Mouse (Mus musculus) neural tube, embryonic 10.5 days (tissue): ENCODE measurements around the gene Gm10382.
A peak's percentile ranks its signal among the peaks of the same experiment; 100 is the strongest.
"Not testable (repeated sequence)": the region's sequence is repeated elsewhere in the genome, so short reads cannot be mapped to it uniquely, and the experiment has no call there.

Experiments
- DNase-seq: peaks from one replicate; pipeline ENCODE4 v3.0.0-alpha.2; 2017; ENCODE audit warnings: low spot score; ENCODE audit errors: extremely low spot score

The Gm10382 gene

DNA sequence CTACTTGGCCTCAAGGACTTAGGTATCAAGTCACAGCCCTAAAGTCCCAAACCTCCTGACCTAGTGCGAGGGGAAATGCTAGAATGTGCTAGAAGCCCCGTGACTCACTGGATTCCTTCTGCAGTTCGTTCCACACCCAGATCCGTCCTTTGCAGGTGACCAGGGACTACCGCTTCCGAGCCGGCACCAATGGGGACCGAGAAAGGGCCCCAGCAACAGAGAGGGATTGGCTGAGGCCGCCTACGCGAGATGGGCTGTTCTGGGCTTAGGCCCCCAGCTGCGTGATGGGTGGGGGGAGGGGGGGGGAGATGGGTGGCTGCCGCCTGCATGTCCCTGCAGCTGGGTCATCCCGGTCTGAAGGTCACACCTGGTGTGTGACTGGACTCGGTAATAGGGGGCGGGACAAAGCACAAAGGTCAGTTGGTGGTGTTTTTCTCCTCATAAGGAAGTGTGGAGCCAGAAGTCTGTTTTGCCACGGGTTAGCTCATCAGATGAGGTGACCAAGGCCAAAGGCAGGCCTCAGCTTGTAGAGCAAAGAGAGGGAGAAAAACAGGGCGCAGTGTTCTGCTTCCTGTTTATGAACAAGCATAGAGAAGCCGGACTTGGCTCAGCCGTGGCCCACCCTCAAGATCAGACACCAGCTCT lies 4.0 kb downstream of the Gm10382 start:
- peak; percentile 94 for DNase-seq

DNA sequence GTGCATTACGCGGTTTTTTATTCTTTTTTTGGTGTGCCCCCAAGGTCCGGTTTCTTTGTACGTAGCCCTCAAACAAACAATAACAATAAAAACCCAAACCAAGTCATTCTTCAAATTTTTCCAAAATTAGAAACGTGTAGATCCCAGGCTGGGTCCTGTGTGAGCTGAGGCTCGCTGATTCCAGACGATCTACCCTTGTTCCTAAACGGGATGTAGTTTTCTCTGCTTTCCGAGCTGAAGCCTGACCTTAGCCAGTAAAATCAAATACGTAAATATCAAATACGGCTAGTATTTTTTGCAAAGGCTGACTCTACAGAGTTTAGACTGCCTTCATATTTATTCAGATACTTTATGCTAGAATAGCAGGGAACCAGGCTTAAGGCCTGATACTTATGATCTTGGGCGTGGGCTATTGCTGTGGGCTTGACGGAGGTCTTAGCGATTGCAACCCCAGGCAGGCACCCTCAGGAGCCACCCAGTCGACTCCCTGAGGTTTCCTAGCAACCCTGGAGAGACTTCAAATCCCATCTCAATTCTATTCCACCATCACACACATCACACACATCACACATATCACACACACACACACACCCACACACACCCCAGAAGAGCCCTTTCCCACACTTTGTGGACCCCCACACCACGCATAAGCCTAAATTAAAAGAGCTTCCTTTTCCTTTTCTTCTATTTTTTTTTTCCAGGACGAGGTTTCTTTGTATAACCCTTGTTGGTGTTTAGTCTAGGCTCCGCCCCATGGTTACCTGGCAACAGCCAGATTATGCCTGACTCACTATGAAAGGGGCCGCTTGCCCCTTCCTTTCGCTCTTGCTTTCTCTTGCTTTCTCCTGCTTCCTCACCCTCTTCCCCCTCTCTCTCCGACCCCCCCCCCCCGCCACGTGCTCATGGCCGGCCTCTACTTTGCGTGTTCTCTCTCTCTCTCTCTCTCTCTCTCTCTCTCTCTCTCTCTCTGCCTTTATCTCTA lies 4.8 kb downstream of the Gm10382 start:
- peak; percentile 85 for DNase-seq

DNA sequence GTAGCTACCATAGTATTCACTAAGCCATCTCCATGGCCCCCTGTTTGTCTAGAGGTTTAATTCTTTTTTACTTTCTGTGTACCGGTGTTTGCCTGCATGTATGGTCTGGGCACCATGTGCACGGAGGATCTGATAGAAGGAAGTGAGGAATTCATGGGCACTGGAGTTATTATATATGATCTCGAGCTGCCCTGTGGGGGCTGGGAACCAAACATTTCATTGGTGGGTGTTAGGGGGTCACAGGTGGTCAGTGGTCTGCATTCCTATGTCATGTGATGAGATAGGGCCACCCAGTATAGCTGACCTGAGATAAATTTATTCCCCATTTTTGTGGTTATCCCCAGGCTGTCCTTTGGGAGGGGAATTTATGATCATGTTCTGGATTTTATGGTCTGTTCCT lies 5.9 kb downstream of the Gm10382 start:
- no peak for DNase-seq

DNA sequence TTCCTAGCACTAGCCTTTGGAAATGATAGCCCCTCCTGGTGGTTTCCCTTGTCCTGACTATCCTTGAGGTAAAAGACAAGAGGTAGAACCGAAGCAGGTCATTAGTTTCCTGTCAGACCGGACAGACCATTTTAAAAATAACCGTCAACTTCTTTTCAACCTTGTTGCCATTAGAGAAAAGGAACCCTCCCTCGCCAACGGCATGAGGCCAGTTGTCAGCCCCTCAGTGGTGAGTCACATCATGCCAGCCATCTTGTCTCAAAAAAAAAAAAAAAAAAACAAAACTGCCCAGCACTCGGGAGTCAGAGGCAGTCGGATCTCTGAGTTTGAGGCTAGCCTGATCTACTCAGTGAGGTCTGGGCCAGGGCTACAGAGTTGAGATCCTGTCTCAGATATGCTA lies 11.8 kb downstream of the Gm10382 start:
- no peak for DNase-seq

DNA sequence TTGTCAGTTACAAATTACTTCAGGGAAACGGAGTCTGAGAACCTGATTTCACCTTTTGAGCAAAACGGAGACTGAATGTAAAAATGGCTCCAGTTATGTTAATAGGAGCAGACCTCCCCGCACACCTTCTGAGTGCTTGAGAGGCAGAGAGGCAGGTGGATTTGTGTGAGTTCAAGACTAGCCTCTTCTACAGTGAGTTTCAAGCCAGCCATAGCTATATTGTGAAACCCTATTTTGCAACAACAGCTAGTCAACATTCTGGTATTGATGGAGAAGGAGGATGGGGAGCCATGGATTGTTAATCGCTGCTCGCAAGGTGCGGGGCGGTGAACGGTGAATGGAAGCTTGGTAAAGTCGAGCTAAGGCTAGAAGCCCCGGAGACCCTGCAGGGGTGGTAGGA lies 13.4 kb downstream of the Gm10382 start:
- no peak for DNase-seq

DNA sequence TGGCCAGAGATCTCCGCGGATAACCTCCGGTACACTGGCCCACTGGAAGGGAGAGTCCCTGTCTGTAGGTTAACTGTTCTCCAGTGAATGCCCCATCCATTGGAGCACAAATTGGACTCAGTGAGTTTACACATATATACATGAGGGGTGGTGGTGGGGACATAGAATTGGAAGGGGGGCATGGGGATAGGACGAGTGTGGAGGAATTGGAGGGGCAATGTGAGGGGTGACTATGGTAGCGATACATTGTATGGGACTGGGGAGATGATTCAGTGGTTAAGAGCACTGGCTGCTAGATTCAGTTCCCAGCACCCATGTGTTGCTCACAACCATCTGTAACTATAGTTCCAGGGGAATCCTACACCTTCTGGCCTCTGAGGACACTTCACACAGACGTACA lies 13.9 kb downstream of the Gm10382 start:
- DNase-seq, result no peak

DNA sequence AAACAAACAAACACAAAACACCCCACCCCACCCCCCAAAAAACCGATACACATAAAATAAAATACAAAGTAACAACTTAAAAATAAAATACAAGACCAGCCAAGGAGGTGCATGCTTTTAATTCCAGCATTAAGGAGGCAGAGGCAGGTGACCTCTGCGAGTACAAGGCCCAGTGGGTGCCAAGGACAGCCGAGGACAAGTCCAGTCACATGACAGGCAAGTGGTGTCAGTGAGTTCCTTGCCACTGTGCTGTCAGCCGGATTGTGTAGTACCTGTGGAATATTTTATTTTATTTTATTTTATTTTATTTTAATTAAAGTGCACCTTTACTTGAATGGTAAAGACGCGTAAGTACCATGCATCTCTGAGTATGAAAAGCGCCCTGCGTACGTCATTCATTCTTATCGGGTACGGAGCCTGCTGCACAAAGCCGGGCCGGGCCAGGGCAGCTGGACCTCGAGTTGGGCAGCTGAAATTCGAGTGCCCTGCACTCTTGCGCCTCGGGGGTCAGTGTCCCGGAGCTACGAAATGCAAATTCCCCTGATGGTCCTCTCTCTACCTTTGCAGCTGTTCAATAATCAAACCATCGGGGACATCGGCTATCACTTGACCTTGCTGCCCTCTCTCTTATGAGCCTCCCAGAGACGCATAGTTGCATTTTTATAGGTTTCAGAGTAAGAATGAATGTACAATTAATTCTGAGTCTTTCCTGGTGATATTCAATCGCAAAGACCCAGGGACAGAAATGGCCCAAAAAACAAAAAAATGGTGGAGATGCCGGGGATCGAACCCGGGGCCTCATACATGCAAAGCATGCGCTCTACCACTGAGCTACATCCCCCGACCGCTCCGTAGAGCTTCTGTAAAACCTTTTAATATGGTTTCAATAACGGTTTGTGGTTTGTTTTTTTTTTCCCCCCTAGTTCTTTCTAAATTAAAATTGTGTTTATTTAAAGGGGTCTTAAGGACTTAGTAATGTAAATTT lies 14.7 kb downstream of the Gm10382 start:
- peak; percentile 78 for DNase-seq

DNA sequence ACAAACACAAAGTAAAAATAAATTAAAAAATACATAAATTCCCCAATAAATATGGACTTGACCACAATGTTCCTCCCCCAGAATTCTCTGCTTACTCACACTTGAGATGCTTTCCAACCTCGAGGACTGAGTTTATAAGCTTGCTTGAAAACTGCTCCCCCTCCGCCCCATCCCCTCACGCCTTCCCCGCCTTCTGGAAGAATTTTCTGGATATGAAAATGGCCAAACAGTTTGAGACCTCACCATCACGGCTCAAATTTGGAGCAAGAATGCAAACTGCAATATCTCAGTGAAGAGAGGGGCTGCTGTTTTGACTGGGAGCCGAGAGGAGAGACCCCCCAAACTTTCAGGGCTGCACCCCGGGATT lies 15.4 kb downstream of the Gm10382 start:
- DNase-seq, result no peak

DNA sequence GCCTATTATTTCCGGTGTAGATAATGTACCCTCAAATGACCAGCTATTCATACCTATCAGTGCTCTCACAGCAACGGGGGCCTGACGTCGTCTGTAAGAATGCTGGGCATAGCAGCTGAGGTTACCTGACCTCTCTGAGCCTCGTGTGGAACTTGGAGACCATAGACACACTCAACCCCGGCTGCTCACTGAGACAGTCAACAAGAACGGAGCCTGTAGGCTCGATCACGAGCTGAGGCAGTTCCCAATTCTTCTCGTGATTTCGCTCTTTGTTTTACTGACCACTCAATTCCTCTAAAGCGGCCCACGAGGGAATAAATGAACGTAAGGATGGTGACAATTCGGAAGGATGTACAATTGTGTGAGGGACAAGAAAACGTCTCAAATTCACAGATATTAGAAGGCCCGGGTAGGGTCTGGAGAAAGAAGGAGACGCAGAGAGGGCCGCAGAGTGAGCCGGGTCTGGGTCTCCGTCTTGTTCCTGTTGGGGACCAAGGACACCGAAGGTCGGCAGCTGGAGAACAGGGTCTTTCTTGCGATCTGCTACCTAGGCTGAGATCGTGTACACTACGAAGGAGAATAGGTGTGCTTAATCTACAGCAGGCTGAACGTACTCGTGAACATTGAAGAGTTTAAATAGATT lies 15.9 kb downstream of the Gm10382 start:
- peak; percentile 87 for DNase-seq

DNA sequence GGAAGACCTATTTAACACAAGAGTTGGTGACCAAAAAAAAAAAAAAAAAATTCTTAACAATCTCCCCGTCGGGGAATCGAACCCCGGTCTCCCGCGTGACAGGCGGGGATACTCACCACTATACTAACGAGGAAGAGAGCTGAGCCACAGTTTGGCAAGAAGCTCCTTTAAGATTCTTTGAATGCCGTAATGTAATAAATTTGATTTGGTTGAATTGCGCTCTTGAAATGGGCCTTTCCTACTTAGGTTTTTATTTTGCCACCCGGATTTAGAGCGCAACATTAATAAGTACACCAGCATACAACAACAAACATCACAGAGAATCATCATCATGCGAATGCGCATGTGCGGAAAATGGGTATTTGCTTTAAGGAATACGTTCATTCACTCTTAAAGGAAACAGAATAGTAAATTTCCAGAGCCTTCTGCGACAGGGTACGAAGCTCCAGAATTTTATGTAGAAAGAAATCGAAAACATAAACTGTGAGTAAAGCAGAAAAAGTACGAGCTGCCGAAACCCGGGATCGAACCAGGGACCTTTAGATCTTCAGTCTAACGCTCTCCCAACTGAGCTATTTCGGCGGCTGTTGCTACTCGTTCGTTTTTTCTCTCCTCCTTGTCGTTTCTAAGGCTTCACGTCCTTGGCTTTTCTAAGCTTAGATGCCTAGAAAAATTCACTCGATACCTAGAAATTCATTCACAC lies 16.6 kb downstream of the Gm10382 start:
- DNase-seq, result peak; percentile 94

DNA sequence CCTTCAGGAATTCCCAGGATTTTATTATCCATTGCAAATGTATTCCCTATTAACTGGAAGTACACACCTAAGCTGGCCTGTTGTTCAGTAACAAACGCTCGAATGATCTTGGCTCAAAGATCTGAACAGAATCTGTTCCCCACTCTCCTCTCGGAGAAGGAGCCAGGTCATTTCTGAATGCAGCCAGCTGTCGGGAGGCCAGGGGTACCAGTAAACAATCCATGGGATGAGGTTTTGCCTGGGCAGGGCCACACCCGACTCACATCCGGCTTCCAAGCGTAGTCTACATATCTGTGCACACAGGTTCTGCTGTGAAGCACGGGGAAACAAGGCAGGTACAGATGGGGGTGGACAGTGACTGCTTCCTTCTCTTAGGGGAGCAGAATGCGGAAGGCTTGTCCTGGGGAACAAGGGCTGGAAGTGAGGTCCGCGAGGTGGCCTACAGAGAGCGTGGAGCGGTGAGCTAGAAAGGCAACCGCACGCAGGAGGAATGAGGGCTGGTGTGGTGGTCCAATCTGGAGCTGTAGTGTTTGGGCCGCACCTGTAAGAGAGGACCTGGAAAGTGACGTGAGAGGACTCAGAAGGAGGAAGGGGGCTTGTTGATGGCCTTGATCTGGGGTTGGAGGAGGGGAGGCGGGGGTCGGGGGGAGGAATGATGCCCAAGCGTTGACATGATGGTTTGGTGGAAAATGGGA lies 17.3 kb downstream of the Gm10382 start:
- peak; percentile 81 for DNase-seq

DNA sequence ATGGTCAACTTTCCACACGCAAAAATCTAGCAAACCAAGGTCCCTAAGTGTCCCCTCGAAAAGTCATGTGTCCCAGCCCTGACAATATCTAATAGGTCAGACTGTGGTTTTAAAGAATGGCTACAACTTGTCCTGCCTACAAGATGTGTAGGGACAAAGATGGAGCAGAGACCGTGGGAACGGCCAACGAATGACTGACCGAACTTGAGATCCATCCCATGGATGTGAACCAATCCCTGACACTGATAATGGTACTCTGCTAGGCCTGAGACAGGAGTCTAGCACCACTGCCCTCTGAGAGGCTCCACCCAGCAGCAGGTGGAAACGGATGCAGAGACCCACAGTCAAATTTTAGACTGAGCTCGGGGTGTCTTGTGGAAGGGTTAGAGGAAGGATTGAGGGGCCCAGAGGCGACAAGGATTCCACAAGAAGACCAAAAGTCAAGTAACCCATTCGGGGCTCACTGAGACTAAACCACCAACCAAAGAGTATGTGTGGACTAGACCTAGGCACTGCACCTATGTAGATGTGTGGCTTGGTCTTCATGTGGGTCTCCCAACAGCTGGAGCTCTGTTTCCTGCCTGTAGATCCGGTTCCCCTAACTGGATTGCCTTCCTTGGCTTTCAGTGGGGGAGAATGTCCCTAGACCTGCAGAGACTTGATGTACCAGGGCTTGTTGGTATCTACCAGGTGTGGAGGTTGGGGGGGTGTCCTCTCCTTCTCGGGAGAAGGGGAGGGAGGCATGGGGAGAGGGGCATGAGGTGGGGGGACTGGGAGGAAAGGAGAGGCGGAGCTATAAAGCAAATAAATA lies 18.1 kb downstream of the Gm10382 start:
- DNase-seq, result no peak

DNA sequence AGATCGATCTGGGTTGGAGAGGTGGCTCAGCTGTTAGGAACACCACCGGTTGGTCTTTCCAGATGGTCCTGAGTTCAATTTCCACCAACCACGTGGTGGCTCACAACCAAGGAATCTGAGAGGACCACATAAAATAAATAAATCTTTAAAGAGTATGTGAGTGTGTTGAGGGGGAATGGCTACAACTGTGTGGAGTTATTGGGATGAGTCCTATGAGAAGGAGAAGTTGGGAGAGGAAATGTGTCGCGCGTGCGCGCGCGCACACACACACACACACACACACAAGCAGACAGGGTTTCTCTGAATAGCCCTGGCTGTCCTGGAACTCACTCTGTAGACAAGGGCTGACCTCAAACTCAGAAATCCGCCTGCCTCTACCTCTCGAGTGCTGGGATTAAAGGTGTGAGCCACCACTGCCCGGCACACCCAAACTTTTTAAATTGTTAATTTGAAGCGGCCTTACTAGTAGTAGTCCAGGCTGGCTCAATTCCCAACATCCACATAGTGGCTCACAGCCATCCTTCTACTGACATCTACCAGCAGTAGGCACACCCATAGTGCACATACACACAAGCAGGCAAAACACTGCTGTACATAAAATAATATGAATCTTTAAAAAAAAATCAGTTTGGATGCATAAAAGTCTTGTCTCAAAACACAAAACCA lies 18.9 kb downstream of the Gm10382 start:
- DNase-seq, result no peak

DNA sequence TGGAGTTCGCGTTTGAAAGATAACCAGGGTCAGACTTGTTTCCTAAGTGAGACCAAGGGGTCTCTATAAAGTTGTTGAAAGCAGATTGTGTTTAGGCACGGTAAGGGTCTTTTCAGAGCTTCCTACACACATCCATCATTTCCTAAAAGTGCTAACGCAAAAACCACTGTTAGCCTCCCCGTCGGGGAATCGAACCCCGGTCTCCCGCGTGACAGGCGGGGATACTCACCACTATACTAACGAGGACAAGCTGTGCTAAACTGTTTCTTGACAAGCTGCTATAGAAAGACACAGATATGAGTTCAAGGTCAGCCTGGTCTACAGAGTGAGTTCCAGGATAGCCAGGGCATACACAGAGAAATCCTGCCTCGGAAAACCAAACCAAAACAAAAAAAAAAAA lies 19.7 kb downstream of the Gm10382 start:
- DNase-seq, result peak; percentile 89

DNA sequence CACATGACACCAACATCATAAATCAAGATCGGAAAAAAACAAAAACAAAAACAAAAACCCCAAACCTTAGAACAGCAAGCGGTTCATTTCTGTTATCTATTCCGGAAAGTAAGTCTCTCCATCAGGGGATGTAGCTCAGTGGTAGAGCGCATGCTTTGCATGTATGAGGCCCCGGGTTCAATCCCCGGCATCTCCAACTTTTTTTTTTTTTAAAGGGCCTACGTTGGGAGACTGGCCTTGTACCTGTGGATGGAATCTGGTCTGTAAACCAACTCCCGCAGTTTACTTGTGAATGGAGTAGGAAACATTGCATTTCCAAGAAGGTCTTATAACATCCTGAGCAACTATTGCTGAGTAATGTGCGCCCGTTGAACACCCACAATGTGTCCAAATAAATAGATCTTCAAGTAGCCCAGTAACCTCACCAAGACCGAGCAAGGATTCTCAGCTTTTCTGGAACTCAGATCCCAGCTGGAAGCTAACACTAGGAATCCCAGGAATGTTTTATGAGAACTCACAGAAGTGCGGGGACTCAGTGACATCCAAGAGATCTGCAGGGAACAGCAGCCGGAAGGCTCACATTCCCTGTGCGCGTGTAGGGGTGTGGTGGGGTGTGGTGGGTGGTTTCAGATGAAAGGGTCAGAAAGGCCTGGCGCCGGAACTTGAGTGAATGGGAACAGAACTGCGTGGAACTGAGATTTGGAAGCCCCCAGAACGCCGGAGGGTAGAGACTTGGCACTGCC lies 20.4 kb downstream of the Gm10382 start:
- DNase-seq, result peak; percentile 77

DNA sequence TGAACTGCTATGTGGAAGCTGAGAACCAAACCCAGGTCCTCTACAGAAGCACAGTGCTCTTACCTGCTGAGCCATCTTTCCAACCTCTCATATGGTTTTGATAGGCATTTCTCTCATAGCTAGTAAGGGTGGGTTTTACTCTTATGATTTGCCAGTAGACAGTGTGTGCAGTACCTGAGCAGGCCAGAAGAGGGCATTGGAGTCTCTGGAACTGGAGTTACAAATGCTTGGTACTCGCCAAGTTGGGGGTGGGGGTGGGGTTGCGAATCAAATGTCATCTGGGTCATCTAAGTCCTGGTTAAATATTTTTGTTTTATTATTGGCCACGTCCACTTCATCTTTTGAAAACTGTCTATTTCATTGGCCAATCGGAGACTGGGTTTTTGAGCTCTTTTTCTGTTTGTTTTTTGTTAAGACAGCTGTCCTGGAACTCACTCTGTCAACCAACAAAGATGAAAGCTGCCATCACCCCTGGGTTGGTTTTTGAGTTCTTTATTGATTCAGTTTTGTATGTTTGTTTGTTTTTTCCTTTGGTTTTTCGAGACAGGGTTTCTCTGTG lies 22.9 kb downstream of the Gm10382 start:
- DNase-seq, result peak; percentile 72

DNA sequence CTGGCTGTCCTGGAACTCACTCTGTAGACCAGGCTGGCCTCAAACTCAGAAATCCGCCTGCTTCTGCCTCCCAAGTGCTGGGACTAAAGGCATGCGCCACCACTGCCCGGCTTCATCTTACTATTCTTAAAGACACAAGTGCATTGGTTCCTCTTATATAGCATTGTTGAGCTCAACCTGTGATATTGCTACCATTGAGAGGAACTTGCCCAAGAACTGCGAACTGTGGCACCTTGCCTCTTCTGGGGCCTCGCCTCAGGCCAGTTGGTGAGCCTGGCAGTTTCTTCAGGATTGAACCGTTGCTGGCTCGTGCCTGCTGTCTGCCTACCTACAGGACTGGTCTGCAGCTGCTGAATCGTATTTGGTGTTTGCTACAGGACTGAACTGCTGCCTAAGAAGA lies 23.4 kb downstream of the Gm10382 start:
- DNase-seq, result not testable (repeated sequence)
